Mouse (Mus musculus) intestine, postnatal 0 days (tissue): ENCODE measurements at regions not wholly inside any gene's neighbourhood (a gene's known extent, or its start where the extent isn't known, plus 50 kb on each side); places are given as distances from the start of the nearest gene placed in this dataset.

ENCODE experiments used
- ATAC-seq: fragments of 200-750 bp; cut with Nextera tagmentation; 2 replicates; pipeline ENCODE4 v1.8.0; 2017; ENCODE audit warnings: mild to moderate bottlenecking, moderate TSS enrichment, moderate library complexity
- H3K27ac ChIP-seq: fragments of 300-500 bp; sonication (generic); 2 replicates; pipeline ENCODE4 v1.5.1; 2014; ENCODE audit warnings: mild to moderate bottlenecking, low read depth, low read length, moderate library complexity
- H3K27me3 ChIP-seq: fragments of 300-500 bp; sonication (generic); replicated peaks from 2 replicates; pipeline ENCODE4 v1.6.1; 2014; ENCODE audit warnings: low read length, mixed read lengths; ENCODE audit not compliant: control insufficient read depth, insufficient read depth
- H3K36me3 ChIP-seq: fragments of 300-500 bp; sonication (generic); 2 replicates; pipeline ENCODE4 v1.6.1; 2014; ENCODE audit warnings: mild to moderate bottlenecking, moderate library complexity; ENCODE audit not compliant: control insufficient read depth, insufficient read depth
- H3K4me1 ChIP-seq: fragments of 300-500 bp; sonication (generic); replicated peaks from 2 replicates; pipeline ENCODE4 v1.6.1; 2014; ENCODE audit warnings: antibody characterized with exemption, low read length, mixed read lengths; ENCODE audit not compliant: control insufficient read depth, insufficient read depth
- H3K4me2 ChIP-seq: fragments of 300-500 bp; sonication (generic); replicated peaks from 2 replicates; pipeline ENCODE4 v1.6.1; 2014; ENCODE audit warnings: low read depth, mild to moderate bottlenecking, moderate library complexity
- H3K4me3 ChIP-seq: fragments of 300-500 bp; sonication (generic); 2 replicates; pipeline ENCODE4 v1.5.1; 2014; ENCODE audit warnings: low read depth, low read length
- H3K9ac ChIP-seq: fragments of 300-500 bp; sonication (generic); 2 replicates; pipeline ENCODE4 v1.6.1; 2014; ENCODE audit warnings: mild to moderate bottlenecking, low read depth, low read length
- H3K9me3 ChIP-seq: fragments of 300-500 bp; sonication (generic); 2 replicates; pipeline ENCODE4 v1.6.1; 2016; ENCODE audit warnings: mixed run types; ENCODE audit not compliant: control insufficient read depth
- CTCF ChIP-seq: sonication (generic); IDR thresholded peaks from 2 replicates; pipeline ENCODE4 v1.5.1; 2016; ENCODE audit warnings: low read depth, mild to moderate bottlenecking, control low read depth, antibody characterized with exemption, moderate library complexity
- WGBS: fragments of 180-500 bp; shearing (Covaris S2); extraction: QIAGEN DNeasy Blood & Tissue Kit; methylation state at CpG from one replicate; pipeline ENCODE4 v1.1.7; 2014; 5-methylcytosine and 5-hydroxymethylcytosine counted together

- TF ChIP-seq CTCF: no peak
- H3K4me3 ChIP-seq: no peak overlapping the region
- no peaks in the 10 kb centered on the region for H3K4me1 ChIP-seq
- WGBS: 74% methylated on average over 2 of the region's 2 CpGs
- H3K27ac ChIP-seq: no peak overlapping the region
- H3K36me3 ChIP-seq: no peaks in the 10 kb centered on the region
- no peak overlapping the region for H3K9ac ChIP-seq
- ATAC-seq: no peak
- H3K4me2 ChIP-seq: no peak overlapping the region
- no peaks in the 10 kb centered on the region for H3K9me3 ChIP-seq
- H3K27me3 ChIP-seq: no peaks in the 10 kb centered on the region
These were observed 246.8 kb upstream of the Megf9 start for GRCm38 (mm10) chr4:70781591-70781990.

DNA sequence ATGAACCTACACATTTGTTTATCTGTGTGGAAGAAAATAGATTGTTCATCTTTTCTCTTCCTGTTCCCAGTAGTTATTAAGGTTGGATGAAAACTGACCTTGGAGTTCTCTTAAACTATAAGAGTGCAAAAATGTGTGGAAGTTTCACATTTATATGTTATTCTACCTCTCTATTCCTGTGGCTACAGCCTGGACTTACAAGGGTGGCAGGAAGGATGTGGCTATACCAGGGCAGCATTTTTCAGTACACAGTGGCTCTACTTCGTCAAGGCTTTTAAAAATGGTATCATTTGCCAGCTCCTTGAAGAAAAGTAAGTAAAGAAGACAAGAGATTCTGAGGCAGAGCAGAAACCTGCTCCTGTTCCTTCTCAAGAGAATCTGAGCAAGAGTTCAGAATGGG lies 241.5 kb upstream of the Megf9 start:
- H3K27ac ChIP-seq: no peak overlapping the region
- no peak overlapping the region for H3K9ac ChIP-seq
- H3K36me3 ChIP-seq: no peaks in the 10 kb centered on the region
- ATAC-seq: no peak
- H3K9me3 ChIP-seq: no peaks in the 10 kb centered on the region
- no peaks in the 10 kb centered on the region for H3K27me3 ChIP-seq
- no peak for TF ChIP-seq CTCF
- H3K4me1 ChIP-seq: no peaks in the 10 kb centered on the region
- H3K4me3 ChIP-seq: no peak overlapping the region
- WGBS: 57% methylated on average over 1 of the region's 1 CpGs
- no peak overlapping the region for H3K4me2 ChIP-seq

DNA sequence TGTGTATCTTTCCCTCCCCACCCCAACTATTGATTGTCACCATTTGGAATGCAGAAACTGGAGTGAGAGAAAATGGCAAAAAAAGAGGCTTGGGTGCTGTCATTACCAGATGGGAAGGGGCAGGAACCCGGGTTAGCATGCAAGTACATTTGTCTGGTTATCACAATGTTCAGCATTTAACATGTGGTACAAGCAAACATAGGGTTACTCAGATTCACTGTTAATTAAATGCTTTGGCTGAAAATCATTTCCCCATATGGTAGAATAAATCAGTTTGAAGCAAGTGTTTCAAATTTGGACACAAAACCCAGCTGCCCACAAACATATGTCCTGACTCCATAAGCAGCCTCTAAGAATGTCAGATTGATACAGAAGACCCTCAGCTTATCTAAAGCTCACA lies 208.6 kb upstream of the Megf9 start:
- H3K4me1 ChIP-seq: no peaks in the 10 kb centered on the region
- no peak overlapping the region for H3K27ac ChIP-seq
- H3K36me3 ChIP-seq: no peaks in the 10 kb centered on the region
- 78% methylated on average over 1 of the region's 1 CpGs for WGBS
- H3K27me3 ChIP-seq: no peaks in the 10 kb centered on the region
- no peak for TF ChIP-seq CTCF
- ATAC-seq: no peak
- no peak overlapping the region for H3K4me2 ChIP-seq
- no peak overlapping the region for H3K9ac ChIP-seq
- H3K9me3 ChIP-seq: no peaks in the 10 kb centered on the region
- no peak overlapping the region for H3K4me3 ChIP-seq

GRCm38 (mm10) chr4:70742002-70742401 lies 207.2 kb upstream of the Megf9 start:
- H3K4me1 ChIP-seq: no peaks in the 10 kb centered on the region
- H3K4me2 ChIP-seq: no peak overlapping the region
- 90% methylated on average over 1 of the region's 1 CpGs for WGBS
- H3K9ac ChIP-seq: no peak overlapping the region
- no peak for ATAC-seq
- H3K4me3 ChIP-seq: no peak overlapping the region
- H3K27ac ChIP-seq: no peak overlapping the region
- TF ChIP-seq CTCF: no peak
- H3K36me3 ChIP-seq: no peaks in the 10 kb centered on the region
- H3K9me3 ChIP-seq: no peaks in the 10 kb centered on the region
- no peaks in the 10 kb centered on the region for H3K27me3 ChIP-seq

- Histone ChIP-seq H3K27ac (no peak overlapping the region), H3K4me1 (no peaks in the 10 kb centered on the region), H3K4me2 (no peak overlapping the region), H3K36me3 (no peaks in the 10 kb centered on the region), H3K27me3 (no peaks in the 10 kb centered on the region), H3K9me3 (no peaks in the 10 kb centered on the region), H3K4me3 (no peak overlapping the region), H3K9ac (no peak overlapping the region)
- TF ChIP-seq CTCF: no peak
- 42% methylated on average over 4 of the region's 4 CpGs for WGBS
- no peak for ATAC-seq
These were observed 206.3 kb upstream of the Megf9 start for GRCm38 (mm10) chr4:70741121-70741520.

- no peak for ATAC-seq
- no peak overlapping the region for H3K4me2 ChIP-seq
- whole genome bisulfite sequencing: 35% methylated on average over 2 of the region's 2 CpGs
These were observed 174.4 kb upstream of the Megf9 start for GRCm38 (mm10) chr4:70709126-70709689.

More at GRCm38 (mm10) chr4:70709126-70709689, 174.4 kb upstream of the Megf9 start:
- Histone ChIP-seq H3K27me3 (no peaks in the 10 kb centered on the region), H3K9ac (no peak overlapping the region), H3K4me1 (no peaks in the 10 kb centered on the region), H3K9me3 (no peaks in the 10 kb centered on the region), H3K36me3 (no peaks in the 10 kb centered on the region), H3K27ac (no peak overlapping the region), H3K4me3 (no peak overlapping the region)
- no peak for TF ChIP-seq CTCF
